Mouse (Mus musculus): Measurements from ENCODE around the gene Sbpl. TPM values are rescaled to one million over a fixed set of nuclear protein-coding genes. Genes with fewer than 3 reads are reported as not detected.

The Sbpl gene
- total RNA-seq, 1 experiment, result not detected

- no peak overlapping the region for H3K9ac ChIP-seq (ENCODE audit: insufficient read depth, low read depth, low read length, poor library complexity, severe bottlenecking)
- H3K4me3 ChIP-seq (ENCODE audit: insufficient read depth in 1 of 2, low read depth in 1 of 2, low read length in 2 of 2, poor library complexity in 1 of 2, severe bottlenecking in 1 of 2), result no peak overlapping the region
- no peak for DNase-seq (ENCODE audit: low read depth, low spot score)
- H3K36me3 ChIP-seq (ENCODE audit: control insufficient read depth, insufficient read depth, low read length, poor library complexity, severe bottlenecking), result no peaks in the 10 kb centered on the region
- H3K27ac ChIP-seq (ENCODE audit: insufficient read depth, low read depth, low read length, poor library complexity, severe bottlenecking), result no peak overlapping the region
- TF ChIP-seq ZC3H11A (IDR thresholded peaks at IDR 0.05; ENCODE audit: borderline replicate concordance, low read depth, low read length), result no peak
- no peak for TF ChIP-seq HCFC1 (IDR thresholded peaks at IDR 0.05; ENCODE audit: borderline replicate concordance, insufficient read depth, low read length)
- TF ChIP-seq CHD2 (IDR thresholded peaks at IDR 0.05; ENCODE audit: low read depth, low read length), result no peak
- TF ChIP-seq MAFK (IDR thresholded peaks at IDR 0.05; ENCODE audit: insufficient read depth, low read depth, low read length), result no peak
- no peak for TF ChIP-seq ZNF384 (IDR thresholded peaks at IDR 0.05; ENCODE audit: low read depth, low read length)
- H3K4me1 ChIP-seq (ENCODE audit: control insufficient read depth in 2 of 2, insufficient read depth in 2 of 2, low read length in 2 of 2, poor library complexity in 1 of 2), result peaks cover 0 to 14% of the 10 kb centered on the region in 2 experiments; a peak in 1 of 4 replicates
- H3K9me3 ChIP-seq (ENCODE audit: control insufficient read depth, insufficient read depth, low read depth, low read length), result no peaks in the 10 kb centered on the region
- in situ Hi-C loops (cut with MboI; ENCODE audit: low sequenced_read_pairs in 2 of 2, unreplicated experiment in 2 of 2), result no loop called here
Observed at GRCm38 (mm10) chr17:23979471-23979870, 24.4 kb upstream of the Sbpl start.

- DNase-seq (ENCODE audit: low read depth, low spot score), result no peak
- in situ Hi-C loops (cut with MboI; ENCODE audit: low sequenced_read_pairs in 2 of 2, unreplicated experiment in 2 of 2), result no loop called here
- no peak overlapping the region for H3K27ac ChIP-seq (ENCODE audit: insufficient read depth, low read depth, low read length, poor library complexity, severe bottlenecking)
- TF ChIP-seq CHD2 (IDR thresholded peaks at IDR 0.05; ENCODE audit: low read depth, low read length) (no peak), MAFK (IDR thresholded peaks at IDR 0.05; ENCODE audit: insufficient read depth, low read depth, low read length) (no peak), ZC3H11A (IDR thresholded peaks at IDR 0.05; ENCODE audit: borderline replicate concordance, low read depth, low read length) (no peak), ZNF384 (IDR thresholded peaks at IDR 0.05; ENCODE audit: low read depth, low read length) (no peak)
- no peak overlapping the region for H3K9ac ChIP-seq (ENCODE audit: insufficient read depth, low read depth, low read length, poor library complexity, severe bottlenecking)
- H3K36me3 ChIP-seq (ENCODE audit: control insufficient read depth, insufficient read depth, low read length, poor library complexity, severe bottlenecking), result no peaks in the 10 kb centered on the region
- no peaks in the 10 kb centered on the region for H3K9me3 ChIP-seq (ENCODE audit: control insufficient read depth, insufficient read depth, low read depth, low read length)
- peaks cover 0 to 14% of the 10 kb centered on the region in 2 experiments; a peak in 1 of 4 replicates for H3K4me1 ChIP-seq (ENCODE audit: control insufficient read depth in 2 of 2, insufficient read depth in 2 of 2, low read length in 2 of 2, poor library complexity in 1 of 2)
- H3K4me3 ChIP-seq (ENCODE audit: insufficient read depth in 1 of 2, low read depth in 1 of 2, low read length in 2 of 2, poor library complexity in 1 of 2, severe bottlenecking in 1 of 2), result no peak overlapping the region
Observed at GRCm38 (mm10) chr17:23976665-23977064, 21.6 kb upstream of the Sbpl start.

- peaks cover 0 to 3% of the 10 kb centered on the region in 2 experiments; a peak in 1 of 4 replicates for H3K4me1 ChIP-seq (ENCODE audit: control insufficient read depth in 2 of 2, insufficient read depth in 2 of 2, low read length in 2 of 2, poor library complexity in 1 of 2)
- H3K9ac ChIP-seq (ENCODE audit: insufficient read depth, low read depth, low read length, poor library complexity, severe bottlenecking), result no peak overlapping the region
- no peaks in the 10 kb centered on the region for H3K9me3 ChIP-seq (ENCODE audit: control insufficient read depth, insufficient read depth, low read depth, low read length)
- in situ Hi-C loops (cut with MboI; ENCODE audit: low sequenced_read_pairs in 2 of 2, unreplicated experiment in 2 of 2), result no loop called here
- no peak overlapping the region for H3K27ac ChIP-seq (ENCODE audit: insufficient read depth, low read depth, low read length, poor library complexity, severe bottlenecking)
- H3K36me3 ChIP-seq (ENCODE audit: control insufficient read depth, insufficient read depth, low read length, poor library complexity, severe bottlenecking), result no peaks in the 10 kb centered on the region
- no peak for DNase-seq (ENCODE audit: low read depth, low spot score)
- TF ChIP-seq MAFK (IDR thresholded peaks at IDR 0.05; ENCODE audit: insufficient read depth, low read depth, low read length) (no peak), HCFC1 (IDR thresholded peaks at IDR 0.05; ENCODE audit: borderline replicate concordance, insufficient read depth, low read length) (no peak), CHD2 (IDR thresholded peaks at IDR 0.05; ENCODE audit: low read depth, low read length) (no peak), ZNF384 (IDR thresholded peaks at IDR 0.05; ENCODE audit: low read depth, low read length) (no peak), ZC3H11A (IDR thresholded peaks at IDR 0.05; ENCODE audit: borderline replicate concordance, low read depth, low read length) (no peak)
- no peak overlapping the region for H3K4me3 ChIP-seq (ENCODE audit: insufficient read depth in 1 of 2, low read depth in 1 of 2, low read length in 2 of 2, poor library complexity in 1 of 2, severe bottlenecking in 1 of 2)
Observed at GRCm38 (mm10) chr17:23971315-23971714, 16.2 kb upstream of the Sbpl start.

- peaks cover 0 to 6% of the 10 kb centered on the region in 2 experiments; a peak in 1 of 4 replicates for H3K4me1 ChIP-seq (ENCODE audit: control insufficient read depth in 2 of 2, insufficient read depth in 2 of 2, low read length in 2 of 2, poor library complexity in 1 of 2)
- H3K9me3 ChIP-seq (ENCODE audit: control insufficient read depth, insufficient read depth, low read depth, low read length), result no peaks in the 10 kb centered on the region
- peak; percentile 60 for DNase-seq (ENCODE audit: low read depth, low spot score)
- no peak overlapping the region for H3K27ac ChIP-seq (ENCODE audit: insufficient read depth, low read depth, low read length, poor library complexity, severe bottlenecking)
- in situ Hi-C loops (cut with MboI; ENCODE audit: low sequenced_read_pairs in 2 of 2, unreplicated experiment in 2 of 2), result no loop called here
- no peak overlapping the region for H3K9ac ChIP-seq (ENCODE audit: insufficient read depth, low read depth, low read length, poor library complexity, severe bottlenecking)
- TF ChIP-seq ZC3H11A (IDR thresholded peaks at IDR 0.05; ENCODE audit: borderline replicate concordance, low read depth, low read length) (peak; percentile 34), MAFK (IDR thresholded peaks at IDR 0.05; ENCODE audit: insufficient read depth, low read depth, low read length) (no peak)
- H3K36me3 ChIP-seq (ENCODE audit: control insufficient read depth, insufficient read depth, low read length, poor library complexity, severe bottlenecking), result no peaks in the 10 kb centered on the region
- H3K4me3 ChIP-seq (ENCODE audit: insufficient read depth in 1 of 2, low read depth in 1 of 2, low read length in 2 of 2, poor library complexity in 1 of 2, severe bottlenecking in 1 of 2), result no peak overlapping the region
Observed at GRCm38 (mm10) chr17:23969231-23969630, 14.2 kb upstream of the Sbpl start.

GRCm38 (mm10) chr17:23968780-23969179, 13.7 kb upstream of the Sbpl start:
- no peak for DNase-seq (ENCODE audit: low read depth, low spot score)
- H3K4me3 ChIP-seq (ENCODE audit: insufficient read depth in 1 of 2, low read depth in 1 of 2, low read length in 2 of 2, poor library complexity in 1 of 2, severe bottlenecking in 1 of 2), result no peak overlapping the region
- H3K4me1 ChIP-seq (ENCODE audit: control insufficient read depth in 2 of 2, insufficient read depth in 2 of 2, low read length in 2 of 2, poor library complexity in 1 of 2), result peaks cover 0 to 6% of the 10 kb centered on the region in 2 experiments; a peak in 1 of 4 replicates
- H3K36me3 ChIP-seq (ENCODE audit: control insufficient read depth, insufficient read depth, low read length, poor library complexity, severe bottlenecking), result no peaks in the 10 kb centered on the region
- TF ChIP-seq MAFK (IDR thresholded peaks at IDR 0.05; ENCODE audit: insufficient read depth, low read depth, low read length), result no peak
- H3K27ac ChIP-seq (ENCODE audit: insufficient read depth, low read depth, low read length, poor library complexity, severe bottlenecking), result no peak overlapping the region
- H3K9ac ChIP-seq (ENCODE audit: insufficient read depth, low read depth, low read length, poor library complexity, severe bottlenecking), result no peak overlapping the region
- H3K9me3 ChIP-seq (ENCODE audit: control insufficient read depth, insufficient read depth, low read depth, low read length), result no peaks in the 10 kb centered on the region
- in situ Hi-C loops (cut with MboI; ENCODE audit: low sequenced_read_pairs in 2 of 2, unreplicated experiment in 2 of 2), result no loop called here

All from ES-E14 (cell line).